18 mouse cellular contexts compared by ENCODE assay signal in the genomic region with DNA sequence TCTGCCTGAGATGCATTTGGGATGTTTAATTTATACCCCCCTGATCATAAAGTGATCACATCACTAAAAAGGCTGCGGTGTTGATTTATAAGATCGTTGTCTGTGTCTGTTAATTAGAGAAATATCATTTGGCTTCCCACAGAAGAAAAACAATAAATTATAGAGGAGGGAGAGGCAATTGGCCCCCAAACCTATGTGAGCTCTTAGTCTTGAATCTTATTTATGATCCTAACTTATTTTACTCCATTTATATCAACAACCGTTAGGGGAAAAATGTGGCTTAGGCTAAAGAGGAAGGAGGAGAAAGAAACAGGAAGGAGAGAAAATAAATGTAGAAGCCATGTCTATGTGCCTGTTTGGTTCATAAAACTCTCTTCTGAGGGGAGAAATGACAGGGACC.
"Had no signal": no experiment of that assay in that cellular context is flagged by ENCODE, and none has a peak within 500 bp of the region (broad histone marks: within the 10 kb centered on the region; RNA-seq: fewer than 3 reads in every experiment).

No protein-coding gene starts in this region.

- H3K36me3 ChIP-seq: midbrain, embryonic 10.5 days; midbrain, embryonic 13.5 days; midbrain, embryonic 15.5 days; neural tube, embryonic 13.5 days; neural tube, embryonic 15.5 days had no signal

- H3K9ac ChIP-seq: lung, embryonic 14.5 days; midbrain, embryonic 13.5 days; midbrain, embryonic 15.5 days; neural tube, embryonic 13.5 days; neural tube, embryonic 15.5 days had no signal

- H3K4me1 ChIP-seq: midbrain, embryonic 10.5 days; midbrain, embryonic 13.5 days; midbrain, embryonic 15.5 days; neural tube, embryonic 15.5 days had no signal

- DNase-seq: lung, adult 18-20 months; lung, embryonic 14.5 days; lung, postnatal 10 days; lung, postnatal 4 days; retina, postnatal 1 day; right cerebral cortex, adult 18-20 months; right cerebral cortex, postnatal 25 days; right cerebral cortex, postnatal 4 days; spleen, adult 18-20 months; thymus, adult 18-20 months; thymus, postnatal 14 days; thymus, postnatal 36 days had no signal

- ATAC-seq: midbrain, embryonic 13.5 days; midbrain, embryonic 15.5 days had no signal

- H3K4me2 ChIP-seq: lung, embryonic 14.5 days; midbrain, embryonic 13.5 days; midbrain, embryonic 15.5 days; neural tube, embryonic 13.5 days; neural tube, embryonic 15.5 days had no signal

- H3K27ac ChIP-seq: midbrain, embryonic 10.5 days; midbrain, embryonic 13.5 days; midbrain, embryonic 15.5 days; neural tube, embryonic 13.5 days; neural tube, embryonic 15.5 days had no signal

- H3K27me3 ChIP-seq: midbrain, embryonic 13.5 days; midbrain, embryonic 15.5 days; neural tube, embryonic 15.5 days had no signal

- H3K4me3 ChIP-seq: midbrain, embryonic 10.5 days; midbrain, embryonic 13.5 days; midbrain, embryonic 15.5 days; myocyte; neural tube, embryonic 13.5 days; neural tube, embryonic 15.5 days had no signal

- H3K9me3 ChIP-seq: midbrain, embryonic 10.5 days; midbrain, embryonic 13.5 days; midbrain, embryonic 15.5 days; neural tube, embryonic 13.5 days; neural tube, embryonic 15.5 days had no signal
